Mouse (Mus musculus): ENCODE data around the gene Npnt. TPM values are rescaled to one million over a fixed set of nuclear protein-coding genes. Genes with fewer than 3 reads are reported as not detected.

The Npnt gene
- total RNA-seq, 4 experiments from 2014 or later = 10.5 to 18.7 (median 14.1) TPM

- DNase-seq (ENCODE audit: low spot score in 2 of 2) = no peak
Measured at GRCm38 (mm10) chr3:132860796-132861195, 89.3 kb downstream of the Npnt start.

- no peak for DNase-seq (ENCODE audit: low spot score in 2 of 2)
Measured at GRCm38 (mm10) chr3:132859573-132859972, 90.5 kb downstream of the Npnt start.

- no peak for DNase-seq (ENCODE audit: low spot score in 2 of 2)
Measured at GRCm38 (mm10) chr3:132858849-132859248, 91.2 kb downstream of the Npnt start.

- no peak for DNase-seq (ENCODE audit: low spot score in 2 of 2)
Measured at GRCm38 (mm10) chr3:132856651-132857050, 93.4 kb downstream of the Npnt start.

- DNase-seq (ENCODE audit: low spot score in 2 of 2) = no peak
Measured at GRCm38 (mm10) chr3:132855458-132856212, 94.5 kb downstream of the Npnt start.

GRCm38 (mm10) chr3:132854271-132854670, 95.8 kb downstream of the Npnt start:
- no peak for DNase-seq (ENCODE audit: low spot score in 2 of 2)

- DNase-seq (ENCODE audit: low spot score in 2 of 2) = no peak
Measured at GRCm38 (mm10) chr3:132851841-132852728, 98.0 kb downstream of the Npnt start.

- DNase-seq (ENCODE audit: low spot score in 2 of 2) = no peak
Measured at GRCm38 (mm10) chr3:132851417-132851816, 98.7 kb downstream of the Npnt start.

GRCm38 (mm10) chr3:132850431-132850830, 99.7 kb downstream of the Npnt start:
- no peak for DNase-seq (ENCODE audit: low spot score in 2 of 2)

- no peak for DNase-seq (ENCODE audit: low spot score in 2 of 2)
Measured at GRCm38 (mm10) chr3:132849669-132850068, 100.4 kb downstream of the Npnt start.

GRCm38 (mm10) chr3:132842676-132843075, 107.4 kb downstream of the Npnt start:
- DNase-seq (ENCODE audit: low spot score in 2 of 2) = no peak

- DNase-seq (ENCODE audit: low spot score in 2 of 2) = no peak
Measured at GRCm38 (mm10) chr3:132839516-132839915, 110.6 kb downstream of the Npnt start.

- DNase-seq (ENCODE audit: low spot score in 2 of 2) = no peak
Measured at GRCm38 (mm10) chr3:132838656-132839417, 111.3 kb downstream of the Npnt start.

GRCm38 (mm10) chr3:132837134-132837533, 113.0 kb downstream of the Npnt start:
- DNase-seq (ENCODE audit: low spot score in 2 of 2) = no peak

- DNase-seq (ENCODE audit: low spot score in 2 of 2) = no peak
Measured at GRCm38 (mm10) chr3:132835118-132835794, 114.8 kb downstream of the Npnt start.

Other genes starting within 250 kb of the Npnt start
- 10 to 100 TPM; 10.5 to 13.8 (median 11.9) TPM for gene Ints12, start 141.5 kb upstream of the Npnt start, total RNA-seq (2022)
- gene Gstcd, start 141.7 kb upstream of the Npnt start, total RNA-seq (2022) = 10 to 100 TPM in 3 of 4 experiments, 1 to 10 TPM in 1; 8.5 to 12.2 (median 10.6) TPM

Measured in layer of hippocampus, adult 8-10 months (tissue).